Mouse (Mus musculus): ENCODE results near the gene 4930435E12Rik.
"Not testable (repeated sequence)": the region's sequence is repeated elsewhere in the genome, so short reads cannot be mapped to it uniquely, and the experiment has no call there.

4930435E12Rik gene

GRCm38 (mm10) chr16:38828649-38829048 is at the start of gene 4930435E12Rik:
4930435E12Rik (minus strand) TSS chr16:38828749.
- DNase-seq, result no peak

DNA sequence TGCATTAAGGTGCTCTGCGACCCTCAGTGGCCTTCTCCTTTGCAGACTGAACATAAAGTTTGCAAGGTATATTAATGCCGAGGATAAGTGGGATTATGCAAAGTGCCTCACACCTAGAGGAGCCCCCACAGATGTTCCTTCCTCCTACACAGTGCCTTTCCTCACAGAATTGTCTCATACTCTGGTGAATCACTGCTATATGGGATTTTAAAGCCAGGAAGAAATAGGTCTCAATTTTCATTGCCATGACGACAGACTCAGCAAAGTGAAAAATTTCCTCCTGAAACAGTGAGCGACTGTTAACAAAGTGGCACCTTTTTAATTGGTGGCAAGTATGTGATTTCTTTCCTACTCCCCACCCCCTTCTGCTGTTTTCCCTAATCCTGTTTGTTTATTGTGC is 45.9 kb upstream of the 4930435E12Rik start:
- peak; percentile 52 for DNase-seq

GRCm38 (mm10) chr16:38873231-38873630 is 44.7 kb upstream of the 4930435E12Rik start:
- peak; percentile 30 for DNase-seq

- no peak for DNase-seq
Measured at GRCm38 (mm10) chr16:38864358-38864757, 35.8 kb upstream of the 4930435E12Rik start.

DNA sequence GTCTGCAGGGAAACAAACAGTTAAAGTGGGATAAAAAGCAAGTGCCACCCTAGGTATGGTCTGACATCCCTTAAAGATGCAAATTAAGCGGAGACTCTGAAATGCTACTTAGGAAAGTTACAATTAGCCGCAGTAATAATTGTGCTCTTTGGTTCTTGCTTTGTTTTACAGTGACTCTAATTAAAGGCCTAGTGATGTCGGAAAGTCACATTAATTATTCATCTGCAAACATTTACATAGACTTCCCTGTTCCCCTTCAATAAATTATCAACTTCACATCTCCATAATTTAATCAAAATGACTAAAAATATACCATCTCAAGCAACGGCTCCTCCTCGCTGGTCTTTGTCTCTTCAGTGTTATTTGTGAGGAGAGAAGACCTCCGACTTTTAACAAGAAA is 32.0 kb upstream of the 4930435E12Rik start:
- DNase-seq, result no peak

- no peak for DNase-seq
Measured at GRCm38 (mm10) chr16:38858120-38858749, 29.7 kb upstream of the 4930435E12Rik start.

DNA sequence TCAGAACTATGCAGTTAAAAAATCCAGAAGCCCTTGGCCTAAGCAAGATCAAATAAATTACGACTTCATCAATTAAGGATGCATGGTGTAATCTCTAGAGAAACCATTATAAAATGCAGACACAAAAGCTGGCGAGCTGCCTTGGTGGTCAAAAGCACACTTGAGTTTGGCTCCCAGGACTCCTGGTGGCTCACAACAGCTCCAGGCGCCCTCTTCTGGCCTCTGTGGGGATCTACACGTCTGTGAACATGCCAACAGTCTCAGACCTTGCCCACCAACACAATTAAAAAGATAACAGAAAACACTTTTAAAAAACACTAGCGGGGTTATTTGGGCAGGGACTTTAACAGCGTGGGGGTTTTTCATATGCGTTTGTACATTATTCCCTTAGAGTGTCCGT is 16.0 kb downstream of the 4930435E12Rik start:
- peak; percentile 60 for DNase-seq

DNA sequence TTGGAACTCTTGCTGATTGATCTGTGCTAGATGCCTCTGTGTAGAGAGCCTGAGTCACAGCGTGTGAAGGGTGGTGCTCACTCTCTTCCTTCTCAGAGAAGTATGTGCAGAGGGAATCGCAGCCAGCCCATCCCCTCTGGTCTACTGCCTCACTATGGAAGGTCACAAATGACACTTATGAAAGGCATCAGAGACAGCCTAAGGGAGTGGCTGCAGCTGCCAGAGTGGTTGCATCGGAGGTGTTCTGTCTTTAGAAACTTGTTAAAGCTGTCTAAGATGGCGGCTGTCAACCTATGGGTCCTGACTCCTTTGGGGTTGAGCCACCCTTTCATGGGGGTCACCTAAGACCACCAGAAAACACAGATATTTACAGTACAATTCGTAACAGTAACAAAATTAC is 18.4 kb downstream of the 4930435E12Rik start:
- DNase-seq, result no peak

GRCm38 (mm10) chr16:38807796-38808195 is 20.8 kb downstream of the 4930435E12Rik start:
- DNase-seq, result not testable (repeated sequence)

DNA sequence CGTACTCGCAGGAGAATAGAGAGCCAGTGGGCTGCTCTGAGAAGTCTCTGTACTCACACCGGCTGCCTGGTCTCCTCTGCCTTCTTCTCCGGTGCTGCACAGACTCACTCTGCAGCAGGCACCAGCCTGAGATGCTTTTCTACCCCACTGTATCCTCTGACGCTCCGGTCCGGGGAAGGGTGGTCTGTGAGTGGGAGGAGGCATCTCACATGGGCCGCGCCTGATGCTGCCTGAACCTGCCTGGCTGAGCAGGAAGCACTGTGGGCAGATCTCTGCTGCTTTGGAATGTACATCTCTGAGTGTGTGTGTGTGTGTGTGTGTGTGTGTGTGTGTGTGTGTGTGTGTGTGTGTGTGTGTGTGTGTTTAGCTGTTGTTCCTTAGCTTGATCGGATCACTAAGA is 28.5 kb downstream of the 4930435E12Rik start, which contains the start of gene Upk1b:
Upk1b (minus strand) TSS at position 238 of the 400 bp plus-strand sequence.
- peak; percentile 13 for DNase-seq

- no peak for DNase-seq
Measured at GRCm38 (mm10) chr16:38798957-38799450, 29.5 kb downstream of the 4930435E12Rik start.

DNA sequence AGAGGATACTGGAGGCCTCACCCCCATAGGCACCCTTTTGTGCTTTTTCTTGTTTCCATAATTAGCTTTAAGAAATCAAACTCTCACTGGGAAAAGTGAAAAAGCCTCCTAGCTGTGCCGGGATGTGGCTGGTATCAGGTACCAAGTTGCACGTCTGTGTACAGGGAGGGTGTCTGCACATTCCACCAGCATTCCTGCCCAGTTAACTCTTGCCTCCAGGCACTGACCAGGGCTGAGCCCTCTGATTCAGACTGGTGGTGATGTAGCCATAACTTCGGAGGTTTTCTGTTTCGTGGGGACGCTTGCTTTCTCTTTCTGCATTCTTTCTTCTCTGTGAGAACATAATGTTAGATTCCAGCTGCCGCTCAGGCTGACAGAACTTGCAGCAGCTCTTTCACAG is 35.4 kb downstream of the 4930435E12Rik start:
- DNase-seq, result no peak

- DNase-seq, result no peak
Measured at GRCm38 (mm10) chr16:38789966-38790365, 38.6 kb downstream of the 4930435E12Rik start.

GRCm38 (mm10) chr16:38789016-38789415 is 39.5 kb downstream of the 4930435E12Rik start:
- no peak for DNase-seq

DNA sequence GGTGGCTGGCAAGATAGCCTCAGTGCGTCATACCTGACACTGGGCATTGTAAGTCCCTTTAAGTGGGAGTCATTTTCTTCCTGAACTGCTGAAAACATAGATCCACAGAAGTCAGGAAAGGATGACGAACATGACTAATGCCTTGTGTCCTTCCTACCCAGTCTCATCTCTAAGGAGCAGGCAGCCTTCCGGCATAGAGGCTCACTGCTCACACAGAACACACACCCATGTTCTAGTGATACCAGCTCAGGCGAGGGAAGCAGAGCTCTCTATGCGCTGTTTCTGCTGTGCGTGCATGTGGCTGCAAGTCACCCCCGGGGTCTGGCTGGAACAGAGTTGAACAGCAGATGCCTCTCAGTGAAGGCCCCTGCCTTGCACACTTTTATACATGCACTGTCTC is 43.2 kb downstream of the 4930435E12Rik start:
- no peak for DNase-seq

DNA sequence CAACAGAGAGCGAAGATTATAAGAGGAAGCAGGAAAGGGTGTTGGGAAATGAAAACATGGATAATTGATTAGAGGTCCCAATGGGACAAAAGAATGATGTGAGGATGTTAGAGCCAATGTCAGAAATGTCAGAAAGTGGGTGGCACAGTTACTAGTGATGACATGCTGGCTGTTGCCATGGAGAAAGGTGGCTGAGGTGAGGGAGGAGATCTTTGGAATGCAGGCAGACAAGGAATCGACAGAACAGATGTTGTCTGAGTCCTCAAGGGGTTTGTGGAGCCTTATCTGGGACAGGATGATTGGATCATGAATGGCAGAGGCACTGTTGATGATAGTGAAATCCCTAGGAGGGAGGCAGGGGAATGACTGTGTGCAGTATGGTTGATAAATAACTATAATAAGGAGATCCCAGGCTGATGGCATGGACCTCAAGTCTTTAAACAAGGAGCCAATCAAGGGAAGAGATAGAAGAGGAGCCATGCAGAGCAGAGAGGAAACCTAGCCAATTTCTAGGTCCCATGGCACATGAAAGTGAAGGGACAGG is 46.0 kb downstream of the 4930435E12Rik start:
- DNase-seq, result no peak

- no peak for DNase-seq
Measured at GRCm38 (mm10) chr16:38781946-38782345, 46.6 kb downstream of the 4930435E12Rik start.

GRCm38 (mm10) chr16:38780960-38781572 is 47.5 kb downstream of the 4930435E12Rik start:
- DNase-seq, result no peak

DNA sequence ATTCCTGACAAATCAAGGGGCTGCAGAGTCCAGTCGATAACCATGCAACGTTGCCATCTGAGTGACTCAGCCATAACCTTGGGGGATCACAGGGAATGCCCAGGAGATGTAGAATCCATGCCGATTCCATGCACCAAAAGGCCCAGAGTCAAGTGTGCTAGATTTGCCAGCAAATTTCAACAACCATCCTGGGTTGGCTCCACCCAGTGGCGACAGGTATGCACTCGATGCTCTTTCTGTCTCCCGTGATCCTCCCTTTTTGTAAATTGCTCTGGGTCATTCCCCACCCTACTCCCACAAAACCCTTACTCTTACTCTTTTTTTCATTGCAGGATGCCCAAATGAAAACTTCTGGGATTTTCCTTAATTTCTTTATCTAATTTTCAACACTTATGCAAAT is 52.2 kb downstream of the 4930435E12Rik start:
- no peak for DNase-seq

DNA sequence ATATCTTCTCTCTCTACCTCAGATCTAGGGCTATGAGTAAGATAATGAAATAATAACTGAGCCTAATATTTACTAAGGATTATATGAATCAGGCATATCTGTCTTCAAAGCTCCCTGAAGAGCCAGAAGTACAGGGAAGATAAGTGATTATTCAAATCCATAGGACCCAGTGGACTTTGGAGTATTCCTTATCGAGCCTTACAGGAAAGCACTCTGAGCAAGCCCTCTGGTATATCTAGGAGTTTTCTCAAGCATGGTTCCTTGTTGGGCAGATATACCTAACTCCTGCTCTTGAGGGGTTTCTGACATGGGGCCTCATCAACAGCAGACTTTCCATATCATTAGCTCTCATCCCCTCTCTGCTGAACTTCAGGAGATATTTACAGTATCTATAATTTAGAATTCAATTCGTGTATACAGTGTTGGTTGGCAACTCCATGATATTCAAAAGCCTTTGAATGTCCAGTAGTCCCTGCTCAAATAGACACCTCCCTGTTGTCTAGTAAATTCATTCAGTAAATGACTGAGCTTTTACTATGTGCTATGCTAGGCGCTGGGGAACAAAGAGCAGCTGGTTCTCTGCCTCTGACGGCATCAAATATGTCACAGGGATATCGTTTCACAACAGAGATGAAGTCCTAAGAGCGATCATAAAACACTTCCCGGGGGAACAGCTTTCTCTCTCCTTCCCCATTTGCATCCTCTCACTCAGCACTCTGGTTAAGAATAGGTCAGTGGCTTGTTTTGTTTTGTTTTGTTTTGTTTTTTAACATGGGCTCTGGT is 53.4 kb downstream of the 4930435E12Rik start:
- DNase-seq, result no peak

DNA sequence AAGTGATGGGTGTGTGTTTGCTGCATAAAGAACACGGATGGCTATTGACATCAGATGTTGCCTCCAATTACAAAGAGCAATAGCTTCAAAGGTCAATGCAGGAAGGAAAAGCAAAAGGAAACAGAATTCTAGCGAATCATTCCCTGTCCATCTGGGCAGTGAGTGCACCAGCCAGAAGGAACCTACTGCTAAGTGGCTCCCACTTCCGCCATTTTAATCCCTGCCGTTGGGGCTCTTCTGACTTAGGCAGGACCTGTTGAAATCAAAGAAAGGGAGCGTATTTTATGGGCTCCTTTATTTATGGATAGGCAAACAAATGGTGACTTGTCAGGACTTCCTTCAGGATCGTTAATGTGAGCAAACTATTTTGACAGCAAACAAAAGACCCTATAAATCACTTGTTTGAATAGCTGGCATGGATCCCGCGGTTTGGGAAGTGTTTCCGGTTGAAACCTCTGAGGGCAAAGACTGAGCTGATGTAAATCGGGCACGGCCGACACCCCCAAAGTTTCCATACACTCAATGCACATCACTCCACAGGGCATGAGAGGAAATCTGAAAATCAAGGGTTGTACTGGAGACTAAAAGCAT is 55.5 kb downstream of the 4930435E12Rik start:
- DNase-seq, result no peak

DNA sequence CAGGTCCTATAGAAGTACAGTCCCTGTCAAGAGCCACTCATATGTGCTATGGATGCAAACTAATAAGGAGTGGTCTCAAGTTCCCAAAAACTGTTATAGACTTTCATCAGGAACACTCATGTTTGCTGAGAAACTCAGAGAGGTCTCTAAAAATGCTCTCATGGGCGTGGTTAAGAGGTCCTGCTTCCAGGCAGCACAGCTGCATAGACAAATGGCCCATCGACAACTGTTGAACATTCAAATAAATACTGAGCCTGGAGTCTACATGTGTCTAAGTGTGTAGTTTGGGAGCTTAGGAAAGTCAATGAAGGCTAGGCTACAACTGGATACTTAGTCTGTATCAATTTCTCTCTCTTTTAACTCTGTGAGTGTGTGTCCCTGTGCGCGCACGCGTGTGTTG is 57.4 kb downstream of the 4930435E12Rik start:
- no peak for DNase-seq

GRCm38 (mm10) chr16:38769529-38769928 is 59.0 kb downstream of the 4930435E12Rik start:
- DNase-seq, result no peak

Measured in layer of hippocampus, adult 9-11 months (tissue).